ENCODE assay signal across 9 mouse cellular contexts in genomic region chr13:64162626-64163025, GRCm38 (mm10). TPM values are rescaled to one million over a fixed set of nuclear protein-coding genes. Genes with fewer than 3 reads are reported as not detected.
DNase-seq lines count a peak whose midpoint lies in the region; ATAC-seq and TF ChIP-seq lines count a peak whose summit lies in the region.
"Had no signal": no experiment of that assay in that cellular context is flagged by ENCODE, and none has a peak within 500 bp of the region (broad histone marks: within the 10 kb centered on the region; RNA-seq: fewer than 3 reads in every experiment).

No protein-coding gene starts in this region.

- peaks cover 28% of the 10 kb centered on the region for H3K4me1 ChIP-seq in erythroblast, embryonic 14.5 days (ENCODE audit: control insufficient read depth)
- peaks cover 13% of the 10 kb centered on the region for H3K4me1 ChIP-seq in hindbrain, embryonic 15.5 days (replicated peaks)
- H3K4me1 ChIP-seq in liver, postnatal 0 days (ENCODE audit: insufficient read depth), result peaks cover 14% of the 10 kb centered on the region
- peaks cover 4% of the 10 kb centered on the region for H3K4me1 ChIP-seq in small intestine, adult 2 months (ENCODE audit: control insufficient read depth, insufficient read depth, insufficient read length, low read length)

- H3K27me3 ChIP-seq in erythroblast, embryonic 14.5 days (ENCODE audit: control insufficient read depth), result peaks cover 66% of the 10 kb centered on the region
- 0 out of 2 replicates have a peak, but pooled peaks cover 3% of the 10 kb centered on the region for H3K27me3 ChIP-seq in hindbrain, embryonic 15.5 days
- H3K27me3 ChIP-seq in liver, postnatal 0 days (ENCODE audit: insufficient read depth, low read length), result peaks cover 7% of the 10 kb centered on the region; the same call in 1 of the 2 replicates
- H3K27me3 ChIP-seq in small intestine, adult 2 months (ENCODE audit: control insufficient read depth, insufficient read depth, low read length), result no peaks in the 10 kb centered on the region
- H3K27me3 ChIP-seq: Patski had no signal

- peak; percentile 33 for DNase-seq in 3134 (ENCODE audit: extremely low read depth, insufficient read length, low spot score)
- DNase-seq in embryo, embryonic 9.5 days (ENCODE audit: extremely low spot score), result peak; percentile 54
- no peak for DNase-seq in liver, postnatal 0 days
- DNase-seq in spleen, postnatal 4 days (ENCODE audit: low spot score in 2 of 2), result no peak

- H3K36me3 ChIP-seq in erythroblast, embryonic 14.5 days (ENCODE audit: control insufficient read depth), result no peaks in the 10 kb centered on the region
- peaks cover 9% of the 10 kb centered on the region for H3K36me3 ChIP-seq in hindbrain, embryonic 15.5 days
- H3K36me3 ChIP-seq in liver, postnatal 0 days (replicated peaks; ENCODE audit: insufficient read depth, low read length), result no peaks in the 10 kb centered on the region
- H3K36me3 ChIP-seq in small intestine, adult 2 months (ENCODE audit: control insufficient read depth, insufficient read depth, low read length), result no peaks in the 10 kb centered on the region

- no peak for ATAC-seq in erythroblast, adult 5-6 weeks (replicated peaks; ENCODE audit: low FRiP score, poor library complexity, severe bottlenecking)
- ATAC-seq in hindbrain, embryonic 15.5 days (ENCODE audit: low FRiP score, low read depth), result peak; percentile 4; the same call in 1 of the 2 replicates
- no peak for ATAC-seq in liver, postnatal 0 days

- TF ChIP-seq POLR2A in small intestine, adult 2 months (IDR thresholded peaks at IDR 0.05; ENCODE audit: low read depth, low read length), result no peak

- 1% methylated on average over 14 of the region's 14 CpGs for WGBS in hindbrain, embryonic 15.5 days
- 12% methylated on average over 14 of the region's 14 CpGs for WGBS in liver, postnatal 0 days (ENCODE audit: insufficient replicate concordance)
- 9% methylated on average over 14 of the region's 14 CpGs for WGBS in small intestine, adult 2 months

- H3K4me3 ChIP-seq in erythroblast, embryonic 14.5 days (replicated peaks), result peak overlapping the region; percentile 80
- peak overlapping the region; percentile 83 for H3K4me3 ChIP-seq in hindbrain, embryonic 15.5 days
- peak overlapping the region; percentile 85 for H3K4me3 ChIP-seq in liver, postnatal 0 days (ENCODE audit: low read depth, low read length)
- H3K4me3 ChIP-seq in small intestine, adult 2 months (ENCODE audit: low read depth, low read length), result peak overlapping the region; percentile 87

- H3K4me2 ChIP-seq in hindbrain, embryonic 15.5 days, result peak overlapping the region; percentile 96
- H3K4me2 ChIP-seq in liver, postnatal 0 days (ENCODE audit: low read depth, low read length), result peak overlapping the region; percentile 99

- TF ChIP-seq CTCF in liver, postnatal 0 days (IDR thresholded peaks at IDR 0.05; ENCODE audit: low read depth), result no peak
- no peak for TF ChIP-seq CTCF in small intestine, adult 2 months (IDR thresholded peaks at IDR 0.05; ENCODE audit: extremely low read depth, insufficient read length, insufficient replicate concordance, low read depth, low read length)

- H3K9ac ChIP-seq in hindbrain, embryonic 15.5 days, result peak overlapping the region; percentile 84
- peak overlapping the region; percentile 83 for H3K9ac ChIP-seq in liver, postnatal 0 days (replicated peaks)

- TF ChIP-seq EP300 in liver, postnatal 0 days (IDR thresholded peaks at IDR 0.05; ENCODE audit: low read depth), result no peak

- H3K27ac ChIP-seq in hindbrain, embryonic 15.5 days (replicated peaks), result no peak overlapping the region
- H3K27ac ChIP-seq in liver, postnatal 0 days (ENCODE audit: low read depth), result peak overlapping the region; percentile 90; the same call in 1 of the 2 replicates
- no peak overlapping the region for H3K27ac ChIP-seq in small intestine, adult 2 months (ENCODE audit: insufficient read depth, low read depth, low read length)

- no peaks in the 10 kb centered on the region for H3K9me3 ChIP-seq in erythroblast, embryonic 14.5 days (ENCODE audit: control insufficient read depth, low read length)
- peaks cover 10% of the 10 kb centered on the region; the same call in 1 of the 2 replicates for H3K9me3 ChIP-seq in hindbrain, embryonic 15.5 days
- no peaks in the 10 kb centered on the region for H3K9me3 ChIP-seq in liver, postnatal 0 days (ENCODE audit: low read length)

RNA-seq across cellular contexts. Expression of gene Habp4, which starts 1.0 kb away (rescaled TPM):
- polyA plus RNA-seq in erythroblast, embryonic 14.5 days (2012), result 1.4 and 1.5 TPM in 2 replicates
- 4.0 TPM in 1 of 2 replicates, not detected in the other for total RNA-seq in erythroblast, adult 5-6 weeks (2015; ENCODE audit: low replicate concordance)
- 0.17 and 3.3 TPM in 2 replicates for total RNA-seq in erythroblast, adult 5-6 weeks (2017; ENCODE audit: low replicate concordance)
- 47.7 and 48.0 TPM in 2 replicates for polyA plus RNA-seq in hindbrain, embryonic 15.5 days (2015; fragmentation: Nextera tagmentation; extraction: Ambion mirVana)
- 9.0 and 11.9 TPM in 2 replicates for polyA plus RNA-seq in liver, postnatal 0 days (2015; fragmentation: Nextera tagmentation; extraction: Ambion mirVana)
- 6.5 and 8.7 TPM in 2 replicates for polyA plus RNA-seq in small intestine, adult 2 months (2012; rRNA removed)

RNA-seq across cellular contexts. Expression of gene Zfp367, which starts 9.6 kb away (rescaled TPM):
- polyA plus RNA-seq in erythroblast, embryonic 14.5 days (2012), result 1.6 and 2.3 TPM in 2 replicates
- 25.0 and 29.7 TPM in 2 replicates for total RNA-seq in erythroblast, adult 5-6 weeks (2015; ENCODE audit: low replicate concordance)
- total RNA-seq in erythroblast, adult 5-6 weeks (2017; ENCODE audit: low replicate concordance), result 29.6 and 43.4 TPM in 2 replicates
- 6.4 and 7.7 TPM in 2 replicates for polyA plus RNA-seq in hindbrain, embryonic 15.5 days (2015; fragmentation: Nextera tagmentation; extraction: Ambion mirVana)
- polyA plus RNA-seq in liver, postnatal 0 days (2015; fragmentation: Nextera tagmentation; extraction: Ambion mirVana), result 9.8 and 11.7 TPM in 2 replicates
- polyA plus RNA-seq in small intestine, adult 2 months (2012; rRNA removed), result 1.8 and 3.0 TPM in 2 replicates

RNA-seq across cellular contexts. Expression of gene Slc35d2, which starts 33.5 kb away (rescaled TPM):
- 0.18 and 0.41 TPM in 2 replicates for polyA plus RNA-seq in erythroblast, embryonic 14.5 days (2012)
- total RNA-seq in erythroblast, adult 5-6 weeks (2015; ENCODE audit: low replicate concordance), result 5.0 and 5.2 TPM in 2 replicates
- 1.7 and 4.0 TPM in 2 replicates for total RNA-seq in erythroblast, adult 5-6 weeks (2017; ENCODE audit: low replicate concordance)
- 1.2 and 2.1 TPM in 2 replicates for polyA plus RNA-seq in hindbrain, embryonic 15.5 days (2015; fragmentation: Nextera tagmentation; extraction: Ambion mirVana)
- polyA plus RNA-seq in liver, postnatal 0 days (2015; fragmentation: Nextera tagmentation; extraction: Ambion mirVana), result 11.8 TPM in 2 replicates
- 3.9 and 7.1 TPM in 2 replicates for polyA plus RNA-seq in small intestine, adult 2 months (2012; rRNA removed)

Comparison
In these comparisons a context has a peak if more than half of its experiments do, and no peak if none do; other contexts are left out.
1. DNase-seq: peak in 3134 (single experiment) and embryo, embryonic 9.5 days (single experiment); none in liver, postnatal 0 days (single experiment) and spleen, postnatal 4 days (0 of 2).
2. Peak in every context shown above with its lines, with median percentiles within 50 percentile points of each other: H3K4me3 ChIP-seq.